Mouse (Mus musculus): ENCODE results near the gene Tenm2. TPM values are rescaled to one million over a fixed set of nuclear protein-coding genes. Genes with fewer than 3 reads are reported as not detected.
A peak's percentile ranks its signal among the peaks of the same experiment; 100 is the strongest.

The Tenm2 gene
- polyA plus RNA-seq, 1 experiment from 2014 or later = 0.12 TPM

- TF ChIP-seq CTCF (IDR thresholded peaks at IDR 0.05; ENCODE audit: low read depth) = no peak
- ATAC-seq = no peak
- H3K4me2 ChIP-seq (replicated peaks; ENCODE audit: low read depth) = no peak overlapping the region
- H3K4me3 ChIP-seq (ENCODE audit: low read depth, low read length) = no peak overlapping the region
- H3K9ac ChIP-seq (ENCODE audit: low read depth, low read length) = no peak overlapping the region
- no peaks in the 10 kb centered on the region for H3K9me3 ChIP-seq (ENCODE audit: control insufficient read depth)
- no peak overlapping the region for H3K27ac ChIP-seq (ENCODE audit: low read depth, low read length)
- WGBS = 49% methylated on average over 3 of the region's 3 CpGs
- no peaks in the 10 kb centered on the region for H3K27me3 ChIP-seq (replicated peaks; ENCODE audit: control insufficient read depth, insufficient read depth, low read length)
- no peaks in the 10 kb centered on the region for H3K4me1 ChIP-seq (replicated peaks; ENCODE audit: control insufficient read depth, insufficient read depth, low read length)
- no peaks in the 10 kb centered on the region for H3K36me3 ChIP-seq (ENCODE audit: control insufficient read depth, insufficient read depth)
These were observed 384.1 kb downstream of the Tenm2 start for GRCm38 (mm10) chr11:36851690-36852089.

GRCm38 (mm10) chr11:36847451-36847850 lies 388.3 kb downstream of the Tenm2 start:
- no peak for ATAC-seq
- Histone ChIP-seq H3K4me2 (replicated peaks; ENCODE audit: low read depth) (peak overlapping the region; percentile 28), H3K27ac (ENCODE audit: low read depth, low read length) (no peak overlapping the region), H3K36me3 (ENCODE audit: control insufficient read depth, insufficient read depth) (no peaks in the 10 kb centered on the region), H3K9ac (ENCODE audit: low read depth, low read length) (no peak overlapping the region), H3K4me1 (replicated peaks; ENCODE audit: control insufficient read depth, insufficient read depth, low read length) (no peaks in the 10 kb centered on the region), H3K4me3 (ENCODE audit: low read depth, low read length) (0 out of 2 replicates have a peak overlapping the region, but pooled peaks have one; percentile 14), H3K9me3 (ENCODE audit: control insufficient read depth) (no peaks in the 10 kb centered on the region), H3K27me3 (replicated peaks; ENCODE audit: control insufficient read depth, insufficient read depth, low read length) (no peaks in the 10 kb centered on the region)
- TF ChIP-seq CTCF (IDR thresholded peaks at IDR 0.05; ENCODE audit: low read depth) = no peak
- 53% methylated on average over 6 of the region's 6 CpGs for WGBS

GRCm38 (mm10) chr11:36832855-36833254 lies 402.9 kb downstream of the Tenm2 start:
- 39% methylated on average over 4 of the region's 4 CpGs for WGBS
- no peak for TF ChIP-seq CTCF (IDR thresholded peaks at IDR 0.05; ENCODE audit: low read depth)
- H3K4me1 ChIP-seq (replicated peaks; ENCODE audit: control insufficient read depth, insufficient read depth, low read length) = no peaks in the 10 kb centered on the region
- no peak overlapping the region for H3K4me2 ChIP-seq (replicated peaks; ENCODE audit: low read depth)
- H3K4me3 ChIP-seq (ENCODE audit: low read depth, low read length) = no peak overlapping the region
- no peak overlapping the region for H3K9ac ChIP-seq (ENCODE audit: low read depth, low read length)
- H3K36me3 ChIP-seq (ENCODE audit: control insufficient read depth, insufficient read depth) = no peaks in the 10 kb centered on the region
- no peaks in the 10 kb centered on the region for H3K27me3 ChIP-seq (replicated peaks; ENCODE audit: control insufficient read depth, insufficient read depth, low read length)
- no peaks in the 10 kb centered on the region for H3K9me3 ChIP-seq (ENCODE audit: control insufficient read depth)
- ATAC-seq = no peak
- no peak overlapping the region for H3K27ac ChIP-seq (ENCODE audit: low read depth, low read length)

- TF ChIP-seq CTCF (IDR thresholded peaks at IDR 0.05; ENCODE audit: low read depth) = no peak
- Histone ChIP-seq H3K4me3 (ENCODE audit: low read depth, low read length) (no peak overlapping the region), H3K4me1 (replicated peaks; ENCODE audit: control insufficient read depth, insufficient read depth, low read length) (no peaks in the 10 kb centered on the region), H3K4me2 (replicated peaks; ENCODE audit: low read depth) (no peak overlapping the region), H3K9me3 (ENCODE audit: control insufficient read depth) (no peaks in the 10 kb centered on the region), H3K27me3 (replicated peaks; ENCODE audit: control insufficient read depth, insufficient read depth, low read length) (no peaks in the 10 kb centered on the region), H3K9ac (ENCODE audit: low read depth, low read length) (no peak overlapping the region), H3K36me3 (ENCODE audit: control insufficient read depth, insufficient read depth) (no peaks in the 10 kb centered on the region), H3K27ac (ENCODE audit: low read depth, low read length) (no peak overlapping the region)
- ATAC-seq = no peak
- 30% methylated on average over 11 of the region's 11 CpGs for WGBS
These were observed 404.3 kb downstream of the Tenm2 start for GRCm38 (mm10) chr11:36831511-36831910.

GRCm38 (mm10) chr11:36824666-36825065 lies 411.1 kb downstream of the Tenm2 start:
- 47% methylated on average over 7 of the region's 7 CpGs for WGBS
- H3K9ac ChIP-seq (ENCODE audit: low read depth, low read length) = no peak overlapping the region
- H3K4me3 ChIP-seq (ENCODE audit: low read depth, low read length) = no peak overlapping the region
- H3K27me3 ChIP-seq (replicated peaks; ENCODE audit: control insufficient read depth, insufficient read depth, low read length) = no peaks in the 10 kb centered on the region
- H3K9me3 ChIP-seq (ENCODE audit: control insufficient read depth) = no peaks in the 10 kb centered on the region
- no peak overlapping the region for H3K27ac ChIP-seq (ENCODE audit: low read depth, low read length)
- H3K4me2 ChIP-seq (replicated peaks; ENCODE audit: low read depth) = no peak overlapping the region
- H3K36me3 ChIP-seq (ENCODE audit: control insufficient read depth, insufficient read depth) = no peaks in the 10 kb centered on the region
- H3K4me1 ChIP-seq (replicated peaks; ENCODE audit: control insufficient read depth, insufficient read depth, low read length) = no peaks in the 10 kb centered on the region
- no peak for TF ChIP-seq CTCF (IDR thresholded peaks at IDR 0.05; ENCODE audit: low read depth)
- ATAC-seq = no peak

GRCm38 (mm10) chr11:36804615-36805014 lies 431.1 kb downstream of the Tenm2 start:
- H3K4me3 ChIP-seq (ENCODE audit: low read depth, low read length) = no peak overlapping the region
- H3K4me2 ChIP-seq (replicated peaks; ENCODE audit: low read depth) = no peak overlapping the region
- H3K36me3 ChIP-seq (ENCODE audit: control insufficient read depth, insufficient read depth) = no peaks in the 10 kb centered on the region
- H3K9ac ChIP-seq (ENCODE audit: low read depth, low read length) = no peak overlapping the region
- H3K4me1 ChIP-seq (replicated peaks; ENCODE audit: control insufficient read depth, insufficient read depth, low read length) = no peaks in the 10 kb centered on the region
- H3K9me3 ChIP-seq (ENCODE audit: control insufficient read depth) = no peaks in the 10 kb centered on the region
- ATAC-seq = no peak
- no peaks in the 10 kb centered on the region for H3K27me3 ChIP-seq (replicated peaks; ENCODE audit: control insufficient read depth, insufficient read depth, low read length)
- no peak for TF ChIP-seq CTCF (IDR thresholded peaks at IDR 0.05; ENCODE audit: low read depth)
- 48% methylated on average over 1 of the region's 1 CpGs for WGBS
- no peak overlapping the region for H3K27ac ChIP-seq (ENCODE audit: low read depth, low read length)

GRCm38 (mm10) chr11:36802208-36802631 lies 433.5 kb downstream of the Tenm2 start:
- Histone ChIP-seq H3K4me1 (replicated peaks; ENCODE audit: control insufficient read depth, insufficient read depth, low read length) (no peaks in the 10 kb centered on the region), H3K9ac (ENCODE audit: low read depth, low read length) (no peak overlapping the region), H3K4me3 (ENCODE audit: low read depth, low read length) (no peak overlapping the region), H3K9me3 (ENCODE audit: control insufficient read depth) (no peaks in the 10 kb centered on the region), H3K27ac (ENCODE audit: low read depth, low read length) (no peak overlapping the region), H3K4me2 (replicated peaks; ENCODE audit: low read depth) (no peak overlapping the region), H3K36me3 (ENCODE audit: control insufficient read depth, insufficient read depth) (no peaks in the 10 kb centered on the region), H3K27me3 (replicated peaks; ENCODE audit: control insufficient read depth, insufficient read depth, low read length) (no peaks in the 10 kb centered on the region)
- ATAC-seq = no peak
- WGBS = 58% methylated on average over 8 of the region's 8 CpGs
- TF ChIP-seq CTCF (IDR thresholded peaks at IDR 0.05; ENCODE audit: low read depth) = no peak

All from intestine, postnatal 0 days (tissue).